Mouse (Mus musculus) adipocyte (in vitro differentiated cells): ENCODE measurements around the gene Zcchc7.

Source experiments
- DNase-seq: peaks from one replicate; pipeline ENCODE4 v3.0.0-alpha.2; 2016; ENCODE audit warnings: low spot score

Gene Zcchc7

GRCm38 (mm10) chr4:44755553-44756133 is at the start of gene Zcchc7:
TSS of gene Zcchc7 (plus strand) at chr4:44755877.
- no peak for DNase-seq

DNA sequence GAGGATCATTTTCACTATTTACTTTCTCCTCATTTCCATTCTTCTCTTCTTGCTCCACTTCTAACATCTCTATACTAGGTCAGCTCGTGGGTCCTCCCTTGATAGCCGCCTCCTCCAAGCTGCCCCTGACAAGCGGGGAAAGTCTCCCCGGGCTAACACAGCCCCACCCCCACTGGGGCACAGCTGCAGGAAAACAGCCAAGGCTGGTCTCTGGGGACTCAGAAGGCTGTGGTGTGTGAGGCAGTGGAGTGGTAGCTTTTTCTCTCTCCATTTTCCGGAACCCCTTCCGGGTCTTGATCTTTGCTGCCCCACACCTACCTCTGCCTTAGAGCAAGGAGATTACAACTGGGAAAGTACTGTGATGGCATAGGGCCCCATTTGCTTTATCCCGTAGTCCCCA is 49.7 kb upstream of the Zcchc7 start:
- DNase-seq, result no peak

GRCm38 (mm10) chr4:44706865-44707264 is 48.8 kb upstream of the Zcchc7 start:
- DNase-seq, result no peak

- DNase-seq, result no peak
Observed at GRCm38 (mm10) chr4:44708311-44708710, 47.4 kb upstream of the Zcchc7 start.

GRCm38 (mm10) chr4:44709091-44709695 is 46.5 kb upstream of the Zcchc7 start:
- DNase-seq, result no peak

- no peak for DNase-seq
Observed at GRCm38 (mm10) chr4:44709740-44710700, 45.7 kb upstream of the Zcchc7 start, which contains the start of gene Pax5. TSS of gene Pax5 (minus strand) at chr4:44710487.

- no peak for DNase-seq
Observed at GRCm38 (mm10) chr4:44710701-44711097, 45.0 kb upstream of the Zcchc7 start.

DNA sequence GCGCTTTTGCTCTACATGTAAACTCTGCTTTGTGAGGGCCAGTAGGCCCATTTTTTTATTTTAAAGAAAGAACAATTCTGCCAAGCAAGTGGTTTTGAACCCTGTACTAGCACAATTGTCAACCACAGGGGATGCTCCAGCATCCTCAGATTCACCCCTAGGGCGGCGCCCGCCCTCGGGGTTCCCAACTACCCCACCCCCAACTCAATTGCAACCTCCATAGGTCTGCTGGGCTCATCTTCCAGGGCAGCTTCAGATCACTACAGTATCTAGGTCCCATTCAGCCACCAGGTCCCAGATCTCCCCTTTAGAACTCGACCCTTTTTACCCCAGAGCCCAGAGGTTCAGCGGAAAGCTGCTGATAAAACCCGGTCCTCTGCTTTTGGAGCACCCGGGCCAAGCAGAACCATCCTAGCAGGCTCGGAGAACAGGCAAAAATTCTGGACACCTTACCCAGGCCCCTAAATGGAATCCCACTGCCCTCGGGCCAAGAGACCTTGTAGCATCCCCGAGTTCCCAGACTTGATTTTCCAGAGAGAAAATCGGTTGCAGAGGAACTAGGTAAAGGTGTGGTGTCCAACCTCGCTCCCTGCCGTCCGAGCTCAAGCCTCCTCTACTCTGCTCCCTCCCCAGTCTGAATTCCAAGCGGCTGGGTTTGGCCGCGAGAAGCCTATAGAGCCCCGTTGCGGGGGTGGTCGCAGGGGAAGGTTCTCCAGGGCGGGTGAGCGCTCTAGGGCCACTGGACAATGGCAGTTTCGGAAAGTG is 44.4 kb upstream of the Zcchc7 start:
- DNase-seq, result no peak

DNA sequence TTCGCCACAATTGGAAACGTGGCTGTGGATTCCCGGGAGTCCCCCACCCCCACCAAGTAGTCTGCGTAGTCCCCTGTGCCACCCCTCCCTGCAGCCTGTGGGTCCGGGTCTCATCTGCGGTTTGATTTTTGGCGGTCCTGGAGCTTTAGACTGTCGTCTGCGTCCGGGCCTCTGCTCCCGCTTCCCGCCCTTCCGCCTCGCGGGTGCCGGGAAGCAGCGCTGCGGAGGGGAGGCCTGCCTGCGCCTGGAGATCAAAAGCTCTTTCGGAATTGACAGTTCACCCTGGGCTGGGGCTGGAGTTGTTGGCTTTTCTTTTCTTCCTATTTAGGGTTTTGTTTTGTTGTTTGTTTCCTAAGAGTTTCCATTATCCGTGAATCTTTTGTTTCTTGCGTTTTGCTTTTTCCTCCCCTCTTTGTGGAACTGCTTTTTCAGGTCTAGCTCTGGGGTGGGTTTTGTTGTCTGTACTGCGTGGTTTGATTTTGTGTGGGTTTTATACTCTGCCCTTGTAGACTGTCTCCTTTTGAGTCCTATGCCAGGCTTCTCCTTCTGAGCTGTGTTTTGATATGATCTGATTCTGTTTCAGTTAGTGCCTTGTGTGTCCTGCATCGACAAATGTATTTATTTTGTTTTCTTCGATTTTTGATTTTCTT is 43.5 kb upstream of the Zcchc7 start:
- no peak for DNase-seq

GRCm38 (mm10) chr4:44712786-44713553 is 42.7 kb upstream of the Zcchc7 start:
- DNase-seq, result no peak

DNA sequence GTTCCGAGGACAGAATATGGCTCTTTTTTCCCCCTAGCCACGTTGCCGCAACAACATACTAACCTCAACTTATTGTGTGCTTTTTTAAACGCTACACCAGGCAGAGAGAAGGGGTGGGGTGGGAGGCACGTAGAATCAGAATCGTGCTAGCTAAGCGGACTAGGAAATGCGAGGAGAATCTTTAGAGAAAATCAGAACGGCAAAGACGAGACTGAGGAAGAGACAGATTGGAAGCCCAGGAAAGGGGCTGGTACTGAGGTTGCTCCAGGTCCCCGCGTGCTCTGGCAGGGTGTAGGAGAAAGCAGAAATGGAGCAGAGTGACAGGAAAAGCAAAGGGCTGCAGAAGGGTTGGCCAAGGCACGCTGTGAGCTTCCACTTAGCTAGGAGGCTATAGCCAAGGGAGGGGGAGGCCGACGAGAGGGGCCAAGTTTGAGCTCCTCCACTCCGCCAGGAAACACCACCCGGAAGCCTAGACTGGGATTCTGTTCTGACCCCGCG is 42.1 kb upstream of the Zcchc7 start:
- DNase-seq, result no peak

GRCm38 (mm10) chr4:44714111-44714621 is 41.5 kb upstream of the Zcchc7 start:
- no peak for DNase-seq

- DNase-seq, result no peak
Observed at GRCm38 (mm10) chr4:44715621-44716160, 40.0 kb upstream of the Zcchc7 start.

DNA sequence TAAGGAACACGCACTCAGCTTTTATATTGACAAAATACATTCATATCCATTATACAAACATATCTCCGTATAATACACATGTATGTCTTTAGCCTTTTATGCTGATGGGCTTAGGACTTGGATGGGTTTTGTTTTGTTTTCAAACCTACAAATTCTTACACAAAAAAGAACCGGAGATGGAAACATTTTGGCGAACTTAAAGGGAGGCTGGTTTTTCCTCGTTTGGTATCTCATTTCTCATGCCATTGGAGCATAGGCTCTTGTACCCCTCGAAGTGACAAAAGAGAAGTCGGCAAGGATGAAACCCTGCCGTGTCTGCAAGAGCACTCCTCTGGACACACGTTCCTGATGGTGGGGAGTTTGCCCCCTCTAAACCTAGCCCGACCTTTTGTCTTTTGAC is 39.3 kb upstream of the Zcchc7 start:
- DNase-seq, result no peak

GRCm38 (mm10) chr4:44717676-44718075 is 38.0 kb upstream of the Zcchc7 start:
- no peak for DNase-seq

DNA sequence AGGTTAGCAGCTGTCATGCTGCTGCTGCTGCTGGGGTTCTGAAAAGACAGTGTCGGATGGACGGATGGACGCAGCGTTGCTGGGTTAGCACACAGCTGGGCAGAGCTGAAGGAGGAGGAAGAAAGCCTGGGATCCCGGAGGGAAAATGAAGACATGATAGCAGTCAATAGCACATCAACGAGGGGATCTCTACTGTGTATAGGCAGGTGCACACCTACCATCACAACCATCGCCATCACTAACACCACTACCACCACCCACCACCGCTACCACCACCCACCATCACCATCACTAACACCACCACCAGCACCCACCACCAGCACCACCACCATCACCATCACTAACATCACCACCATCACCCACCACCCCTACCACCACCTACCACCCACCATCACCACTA is 35.6 kb upstream of the Zcchc7 start:
- DNase-seq, result no peak

- DNase-seq, result no peak
Observed at GRCm38 (mm10) chr4:44721237-44721636, 34.4 kb upstream of the Zcchc7 start.

- DNase-seq, result no peak
Observed at GRCm38 (mm10) chr4:44740471-44740870, 15.2 kb upstream of the Zcchc7 start.

GRCm38 (mm10) chr4:44756134-44756951 is 666 bp downstream of the Zcchc7 start:
- DNase-seq, result peak; percentile 97
